Comparison of ENCODE assay signal across 23 mouse cellular contexts in genomic region chr9:3328054-3328595, GRCm38 (mm10). TPM values are rescaled to one million over a fixed set of nuclear protein-coding genes. Genes with fewer than 3 reads are reported as not detected.
DNase-seq lines count a peak whose midpoint lies in the region; ATAC-seq lines count a peak whose summit lies in the region.
"Had no signal": no experiment of that assay in that cellular context is flagged by ENCODE, and none has a peak within 500 bp of the region (broad histone marks: within the 10 kb centered on the region; RNA-seq: fewer than 3 reads in every experiment).

No protein-coding gene starts in this region.

- 66% methylated on average over 3 of the region's 3 CpGs for WGBS in kidney, embryonic 15.5 days
- WGBS in liver, embryonic 13.5 days (ENCODE audit: insufficient replicate concordance): 8% methylated on average over 3 of the region's 3 CpGs
- WGBS in stomach, embryonic 16.5 days: 23% methylated on average over 3 of the region's 3 CpGs
- WGBS in hindbrain, embryonic 11.5 days: 64% methylated on average over 3 of the region's 3 CpGs

- H3K4me2 ChIP-seq in kidney, embryonic 15.5 days: no peak overlapping the region
- H3K4me2 ChIP-seq in liver, embryonic 13.5 days: peak overlapping the region; percentile 64
- H3K4me2 ChIP-seq in stomach, embryonic 16.5 days (ENCODE audit: low read depth, low read length): no peak overlapping the region
- no peak overlapping the region for H3K4me2 ChIP-seq in hindbrain, embryonic 11.5 days (replicated peaks; ENCODE audit: low read depth, low read length)
- H3K4me2 ChIP-seq: forebrain, embryonic 12.5 days; midbrain, embryonic 12.5 days; neural tube, embryonic 15.5 days had no signal

- ATAC-seq in kidney, embryonic 15.5 days (replicated peaks; ENCODE audit: low FRiP score): peak; percentile 71; the same call in 1 of the 2 replicates
- ATAC-seq in erythroid progenitor cell, adult 5-6 weeks (replicated peaks; ENCODE audit: low FRiP score, poor library complexity, severe bottlenecking): peak; percentile 79
- peak; percentile 84 for ATAC-seq in liver, embryonic 13.5 days (ENCODE audit: low read depth)
- ATAC-seq in stomach, embryonic 16.5 days (ENCODE audit: insufficient read depth, low FRiP score): peak; percentile 60; the same call in 1 of the 2 replicates
- ATAC-seq in hindbrain, embryonic 11.5 days (ENCODE audit: low FRiP score): no peak
- ATAC-seq: activated CD4-positive, CD25-positive, alpha-beta regulatory T cell, adult 4 months; hindbrain, embryonic 16.5 days; Patski had no signal

- no peaks in the 10 kb centered on the region for H3K9me3 ChIP-seq in kidney, embryonic 15.5 days (replicated peaks)
- H3K9me3 ChIP-seq in liver, embryonic 13.5 days (replicated peaks): no peaks in the 10 kb centered on the region
- H3K9me3 ChIP-seq in stomach, embryonic 16.5 days (replicated peaks; ENCODE audit: control insufficient read depth, low read length): no peaks in the 10 kb centered on the region
- H3K9me3 ChIP-seq in hindbrain, embryonic 11.5 days (ENCODE audit: control insufficient read depth, low read length): no peaks in the 10 kb centered on the region
- H3K9me3 ChIP-seq: forebrain, embryonic 12.5 days; midbrain, embryonic 12.5 days; neural tube, embryonic 15.5 days had no signal

- no peaks in the 10 kb centered on the region for H3K27me3 ChIP-seq in kidney, embryonic 15.5 days
- no peaks in the 10 kb centered on the region for H3K27me3 ChIP-seq in liver, embryonic 13.5 days
- H3K27me3 ChIP-seq in stomach, embryonic 16.5 days (ENCODE audit: control insufficient read depth, insufficient read depth, low read length): no peaks in the 10 kb centered on the region
- H3K27me3 ChIP-seq in hindbrain, embryonic 11.5 days (ENCODE audit: control insufficient read depth, insufficient read depth, low read length): no peaks in the 10 kb centered on the region
- H3K27me3 ChIP-seq: midbrain, embryonic 12.5 days had no signal

- DNase-seq in kidney, postnatal 10 days: no peak
- peak; percentile 54 for DNase-seq in liver, embryonic 13.5 days
- no peak for DNase-seq in layer of hippocampus, postnatal 36 days
- DNase-seq in hindbrain, embryonic 11.5 days (ENCODE audit: low spot score): no peak
- DNase-seq in adrenal gland, postnatal 36 days: no peak
- DNase-seq: adrenal gland, postnatal 25 days; cerebellum, adult 9-11 months; gastrocnemius, postnatal 36 days; kidney, adult 8-10 months; left cerebral cortex, postnatal 4 days; lung, adult 18-20 months; lung, postnatal 4 days; thymus, postnatal 36 days had no signal

- no peaks in the 10 kb centered on the region for H3K4me1 ChIP-seq in kidney, embryonic 15.5 days
- H3K4me1 ChIP-seq in liver, embryonic 13.5 days (replicated peaks): peaks cover 58% of the 10 kb centered on the region
- no peaks in the 10 kb centered on the region for H3K4me1 ChIP-seq in stomach, embryonic 16.5 days (ENCODE audit: control insufficient read depth, insufficient read depth, low read length)
- H3K4me1 ChIP-seq in hindbrain, embryonic 11.5 days (replicated peaks; ENCODE audit: control insufficient read depth, insufficient read depth, low read length): no peaks in the 10 kb centered on the region
- H3K4me1 ChIP-seq: forebrain, embryonic 12.5 days; midbrain, embryonic 12.5 days; neural tube, embryonic 15.5 days had no signal

- H3K36me3 ChIP-seq in kidney, embryonic 15.5 days: no peaks in the 10 kb centered on the region
- no peaks in the 10 kb centered on the region for H3K36me3 ChIP-seq in liver, embryonic 13.5 days
- no peaks in the 10 kb centered on the region for H3K36me3 ChIP-seq in stomach, embryonic 16.5 days (ENCODE audit: control insufficient read depth, insufficient read depth, low read length)
- H3K36me3 ChIP-seq in hindbrain, embryonic 11.5 days (ENCODE audit: control insufficient read depth, insufficient read depth, low read length): no peaks in the 10 kb centered on the region
- H3K36me3 ChIP-seq: forebrain, embryonic 12.5 days; midbrain, embryonic 12.5 days; neural tube, embryonic 15.5 days had no signal

- H3K9ac ChIP-seq in kidney, embryonic 15.5 days: no peak overlapping the region
- peak overlapping the region; percentile 70 for H3K9ac ChIP-seq in liver, embryonic 13.5 days
- no peak overlapping the region for H3K9ac ChIP-seq in stomach, embryonic 16.5 days (ENCODE audit: low read length)
- H3K9ac ChIP-seq in hindbrain, embryonic 11.5 days (ENCODE audit: low read depth, low read length): no peak overlapping the region
- H3K9ac ChIP-seq: forebrain, embryonic 12.5 days; midbrain, embryonic 12.5 days; neural tube, embryonic 15.5 days had no signal

- no peak overlapping the region for H3K27ac ChIP-seq in kidney, embryonic 15.5 days
- H3K27ac ChIP-seq in liver, embryonic 13.5 days: peak overlapping the region; percentile 95
- H3K27ac ChIP-seq in stomach, embryonic 16.5 days (ENCODE audit: low read length): no peak overlapping the region
- H3K27ac ChIP-seq in hindbrain, embryonic 11.5 days (ENCODE audit: low read depth, low read length): no peak overlapping the region
- H3K27ac ChIP-seq: forebrain, embryonic 12.5 days; midbrain, embryonic 12.5 days; neural tube, embryonic 15.5 days had no signal

- H3K4me3 ChIP-seq in kidney, embryonic 15.5 days (replicated peaks): no peak overlapping the region
- peak overlapping the region; percentile 28 for H3K4me3 ChIP-seq in liver, embryonic 13.5 days (replicated peaks)
- no peak overlapping the region for H3K4me3 ChIP-seq in stomach, embryonic 16.5 days (replicated peaks; ENCODE audit: low read length)
- no peak overlapping the region for H3K4me3 ChIP-seq in hindbrain, embryonic 11.5 days (ENCODE audit: low read depth, low read length)
- H3K4me3 ChIP-seq: forebrain, embryonic 12.5 days; midbrain, embryonic 12.5 days; myocyte; neural tube, embryonic 15.5 days had no signal

RNA-seq across cellular contexts. Expression of gene Alkbh8, which starts 6.8 kb away (rescaled TPM):
- 29.5 and 31.1 TPM in 2 replicates for polyA plus RNA-seq in kidney, embryonic 15.5 days (2015; fragmentation: Nextera tagmentation; extraction: Ambion mirVana)
- 19.5 and 19.7 TPM in 2 replicates for total RNA-seq in erythroid progenitor cell, adult 5-6 weeks (2015; ENCODE audit: low replicate concordance)
- total RNA-seq in erythroid progenitor cell, adult 5-6 weeks (2017; ENCODE audit: low replicate concordance): 28.4 and 29.0 TPM in 2 replicates
- polyA plus RNA-seq in liver, embryonic 13.5 days (2015; fragmentation: Nextera tagmentation; extraction: Ambion mirVana): 22.0 and 27.0 TPM in 2 replicates
- 21.3 and 22.7 TPM in 2 replicates for polyA plus RNA-seq in stomach, embryonic 16.5 days (2015; fragmentation: Nextera tagmentation; extraction: Ambion mirVana)
- total RNA-seq in layer of hippocampus, postnatal 36 days (2021): 10 to 100 TPM; 43.1 to 46.3 TPM
- 39.1 and 43.6 TPM in 2 replicates for polyA plus RNA-seq in hindbrain, embryonic 11.5 days (2014; fragmentation: Nextera tagmentation; extraction: Ambion mirVana)
- total RNA-seq in adrenal gland, postnatal 36 days (2021): 10 to 100 TPM; 21.2 to 21.8 TPM
